Mouse (Mus musculus) intestine, postnatal 0 days (tissue): ENCODE measurements at regions not wholly inside any gene's neighbourhood (a gene's known extent, or its start where the extent isn't known, plus 50 kb on each side); places are given as distances from the start of the nearest gene placed in this dataset.
"Not testable (repeated sequence)": the region's sequence is repeated elsewhere in the genome, so short reads cannot be mapped to it uniquely, and the experiment has no call there.

Source experiments
- ATAC-seq: fragments of 200-750 bp; cut with Nextera tagmentation; 2 replicates; pipeline ENCODE4 v1.8.0; 2017; ENCODE audit warnings: mild to moderate bottlenecking, moderate TSS enrichment, moderate library complexity
- H3K27ac ChIP-seq: fragments of 300-500 bp; sonication (generic); 2 replicates; pipeline ENCODE4 v1.5.1; 2014; ENCODE audit warnings: mild to moderate bottlenecking, low read depth, low read length, moderate library complexity
- H3K27me3 ChIP-seq: fragments of 300-500 bp; sonication (generic); replicated peaks from 2 replicates; pipeline ENCODE4 v1.6.1; 2014; ENCODE audit warnings: low read length, mixed read lengths; ENCODE audit not compliant: control insufficient read depth, insufficient read depth
- H3K36me3 ChIP-seq: fragments of 300-500 bp; sonication (generic); 2 replicates; pipeline ENCODE4 v1.6.1; 2014; ENCODE audit warnings: mild to moderate bottlenecking, moderate library complexity; ENCODE audit not compliant: control insufficient read depth, insufficient read depth
- H3K4me1 ChIP-seq: fragments of 300-500 bp; sonication (generic); replicated peaks from 2 replicates; pipeline ENCODE4 v1.6.1; 2014; ENCODE audit warnings: antibody characterized with exemption, low read length, mixed read lengths; ENCODE audit not compliant: control insufficient read depth, insufficient read depth
- H3K4me2 ChIP-seq: fragments of 300-500 bp; sonication (generic); replicated peaks from 2 replicates; pipeline ENCODE4 v1.6.1; 2014; ENCODE audit warnings: low read depth, mild to moderate bottlenecking, moderate library complexity
- H3K4me3 ChIP-seq: fragments of 300-500 bp; sonication (generic); 2 replicates; pipeline ENCODE4 v1.5.1; 2014; ENCODE audit warnings: low read depth, low read length
- H3K9ac ChIP-seq: fragments of 300-500 bp; sonication (generic); 2 replicates; pipeline ENCODE4 v1.6.1; 2014; ENCODE audit warnings: mild to moderate bottlenecking, low read depth, low read length
- H3K9me3 ChIP-seq: fragments of 300-500 bp; sonication (generic); 2 replicates; pipeline ENCODE4 v1.6.1; 2016; ENCODE audit warnings: mixed run types; ENCODE audit not compliant: control insufficient read depth
- CTCF ChIP-seq: sonication (generic); IDR thresholded peaks from 2 replicates; pipeline ENCODE4 v1.5.1; 2016; ENCODE audit warnings: low read depth, mild to moderate bottlenecking, control low read depth, antibody characterized with exemption, moderate library complexity
- WGBS: fragments of 180-500 bp; shearing (Covaris S2); extraction: QIAGEN DNeasy Blood & Tissue Kit; methylation state at CpG from one replicate; pipeline ENCODE4 v1.1.7; 2014; 5-methylcytosine and 5-hydroxymethylcytosine counted together

DNA sequence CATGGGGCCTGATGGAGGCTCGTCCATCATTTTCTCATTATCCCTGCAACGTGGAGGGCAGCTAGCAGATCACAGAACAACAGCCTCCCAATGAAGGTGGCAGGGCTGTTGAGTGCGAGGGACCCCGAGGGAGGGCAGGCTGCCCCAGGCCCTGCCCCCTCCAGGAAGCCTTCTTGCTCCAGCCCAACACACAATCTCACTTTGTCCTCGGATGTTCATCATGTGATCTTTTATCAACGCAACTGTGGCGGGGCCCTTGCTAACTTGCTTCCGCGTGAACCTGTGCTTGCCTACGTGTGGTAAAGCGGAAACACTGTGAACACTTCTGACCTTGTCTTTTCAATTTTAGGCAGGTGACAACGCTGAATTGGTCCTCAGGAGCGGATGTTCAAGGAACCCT is 147.6 kb upstream of the Rtl1 start:
- no peak overlapping the region for H3K4me2 ChIP-seq
- no peak for TF ChIP-seq CTCF
- H3K27me3 ChIP-seq: peaks cover 5% of the 10 kb centered on the region; the same call in 1 of the 2 replicates
- no peak for ATAC-seq
- H3K9ac ChIP-seq: no peak overlapping the region
- 56% methylated on average over 13 of the region's 13 CpGs for WGBS
- no peak overlapping the region for H3K27ac ChIP-seq
- no peaks in the 10 kb centered on the region for H3K36me3 ChIP-seq
- H3K4me3 ChIP-seq: no peak overlapping the region
- H3K4me1 ChIP-seq: peaks cover 3% of the 10 kb centered on the region; the same call in 1 of the 2 replicates
- H3K9me3 ChIP-seq: no peaks in the 10 kb centered on the region

GRCm38 (mm10) chr12:109748326-109749059 is 148.4 kb upstream of the Rtl1 start:
- Histone ChIP-seq H3K27me3 (peaks cover 5% of the 10 kb centered on the region; the same call in 1 of the 2 replicates), H3K9me3 (no peaks in the 10 kb centered on the region), H3K36me3 (no peaks in the 10 kb centered on the region), H3K4me3 (no peak overlapping the region), H3K27ac (no peak overlapping the region), H3K9ac (no peak overlapping the region), H3K4me1 (peaks cover 3% of the 10 kb centered on the region; the same call in 1 of the 2 replicates), H3K4me2 (0 out of 2 replicates have a peak overlapping the region, but pooled peaks have one; percentile 9)
- TF ChIP-seq CTCF: no peak
- ATAC-seq: no peak
- WGBS: 54% methylated on average over 12 of the region's 12 CpGs

- Histone ChIP-seq H3K27me3 (peaks cover 5% of the 10 kb centered on the region; the same call in 1 of the 2 replicates), H3K4me1 (peaks cover 3% of the 10 kb centered on the region; the same call in 1 of the 2 replicates), H3K36me3 (no peaks in the 10 kb centered on the region), H3K4me3 (no peak overlapping the region), H3K4me2 (peak overlapping the region; percentile 25; the same call in 1 of the 2 replicates), H3K9me3 (no peaks in the 10 kb centered on the region), H3K27ac (no peak overlapping the region), H3K9ac (no peak overlapping the region)
- TF ChIP-seq CTCF: no peak
- ATAC-seq: peak; percentile 25; the same call in 1 of the 2 replicates
- 43% methylated on average over 2 of the region's 2 CpGs for WGBS
These were observed 149.1 kb upstream of the Rtl1 start for GRCm38 (mm10) chr12:109749256-109749655.

DNA sequence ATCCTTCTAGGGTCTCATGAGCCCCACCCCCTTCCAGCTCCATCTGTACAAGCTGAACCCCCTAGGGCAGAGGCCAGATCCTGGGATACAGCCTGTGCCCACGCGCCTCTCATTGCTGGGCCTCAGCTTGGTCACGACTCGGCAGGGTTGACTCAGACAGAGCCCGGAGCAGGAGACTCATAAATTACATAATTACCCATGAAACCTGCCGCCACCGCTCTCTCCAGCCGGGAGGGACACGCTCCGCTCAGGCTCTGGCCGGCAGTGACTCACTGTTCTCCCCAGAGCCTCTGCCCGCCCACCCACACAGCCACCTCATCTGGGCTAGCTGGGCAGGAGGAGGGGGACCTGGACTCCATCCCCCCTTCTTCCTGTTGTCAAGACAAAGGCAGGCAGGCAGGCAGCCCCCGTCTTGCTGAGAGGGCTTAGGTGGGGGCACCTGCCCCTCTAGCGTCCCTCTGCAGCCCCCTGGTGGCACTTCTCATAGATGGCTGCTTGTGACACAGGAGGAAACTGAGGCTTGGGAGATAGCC is 149.6 kb upstream of the Rtl1 start:
- Histone ChIP-seq H3K9ac (no peak overlapping the region), H3K4me1 (peaks cover 3% of the 10 kb centered on the region; the same call in 1 of the 2 replicates), H3K9me3 (no peaks in the 10 kb centered on the region), H3K36me3 (no peaks in the 10 kb centered on the region), H3K27me3 (peaks cover 5% of the 10 kb centered on the region; the same call in 1 of the 2 replicates), H3K27ac (no peak overlapping the region), H3K4me3 (no peak overlapping the region), H3K4me2 (peak overlapping the region; percentile 25; the same call in 1 of the 2 replicates)
- TF ChIP-seq CTCF: peak; percentile 68
- WGBS: 3% methylated on average over 14 of the region's 14 CpGs
- peak; percentile 80 for ATAC-seq

GRCm38 (mm10) chr12:109754986-109755385 is 154.9 kb upstream of the Rtl1 start:
- peaks cover 5% of the 10 kb centered on the region; the same call in 1 of the 2 replicates for H3K27me3 ChIP-seq
- H3K4me1 ChIP-seq: no peaks in the 10 kb centered on the region
- no peak overlapping the region for H3K4me3 ChIP-seq
- H3K9ac ChIP-seq: no peak overlapping the region
- H3K36me3 ChIP-seq: no peaks in the 10 kb centered on the region
- TF ChIP-seq CTCF: no peak
- no peak overlapping the region for H3K4me2 ChIP-seq
- no peak overlapping the region for H3K27ac ChIP-seq
- H3K9me3 ChIP-seq: no peaks in the 10 kb centered on the region
- 84% methylated on average over 7 of the region's 7 CpGs for WGBS
- ATAC-seq: no peak

DNA sequence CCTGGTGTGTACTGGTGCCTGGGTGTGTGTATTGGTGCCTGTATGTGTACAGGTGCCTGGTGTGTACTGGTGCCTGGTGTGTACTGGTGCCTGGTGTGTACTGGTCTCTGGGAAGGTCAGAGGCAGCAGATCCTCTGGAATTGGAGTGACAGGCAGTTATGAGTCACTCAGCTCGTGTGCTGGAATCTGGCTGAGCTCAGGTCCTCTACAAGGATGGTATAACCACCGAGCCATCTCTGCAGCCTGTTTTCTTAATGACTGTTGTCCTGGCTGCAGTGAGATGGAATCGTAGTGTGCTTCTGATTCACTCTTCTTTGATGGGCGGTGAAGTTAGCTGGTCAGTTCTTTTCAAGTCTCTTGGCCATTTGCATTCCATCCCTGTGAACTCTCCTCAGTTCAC is 164.2 kb upstream of the Rtl1 start:
- no peaks in the 10 kb centered on the region for H3K27me3 ChIP-seq
- no peak for ATAC-seq
- no peak overlapping the region for H3K27ac ChIP-seq
- H3K4me2 ChIP-seq: no peak overlapping the region
- H3K4me3 ChIP-seq: no peak overlapping the region
- H3K9ac ChIP-seq: no peak overlapping the region
- H3K9me3 ChIP-seq: no peaks in the 10 kb centered on the region
- TF ChIP-seq CTCF: no peak
- WGBS: 72% methylated on average over 4 of the region's 4 CpGs
- H3K36me3 ChIP-seq: no peaks in the 10 kb centered on the region
- no peaks in the 10 kb centered on the region for H3K4me1 ChIP-seq

DNA sequence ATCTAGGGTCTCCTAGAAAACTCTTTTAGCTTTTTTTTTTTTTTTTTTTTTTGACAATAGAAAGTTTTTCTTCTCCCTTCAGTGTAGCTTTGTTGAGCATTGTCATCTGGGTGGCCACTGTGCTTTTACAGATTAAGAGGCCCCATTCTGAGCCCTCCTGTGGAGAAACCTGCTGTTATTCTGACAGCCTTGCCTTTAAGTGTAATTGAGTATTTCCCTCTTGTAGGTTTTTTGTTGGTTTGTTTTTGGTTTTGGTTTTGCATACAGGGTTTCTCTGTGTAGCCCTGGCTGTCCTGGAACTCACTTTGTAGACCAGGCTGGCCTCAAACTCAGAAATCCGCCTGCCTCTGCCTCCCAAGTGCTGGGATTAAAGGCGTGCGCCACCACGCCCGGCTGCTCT is 166.5 kb upstream of the Rtl1 start:
- H3K9me3 ChIP-seq, H3K4me2 ChIP-seq, H3K4me1 ChIP-seq, H3K9ac ChIP-seq, H3K27me3 ChIP-seq, H3K27ac ChIP-seq, H3K4me3 ChIP-seq, ATAC-seq, H3K36me3 ChIP-seq: not testable (repeated sequence)
- WGBS: 91% methylated on average over 5 of the region's 5 CpGs
